Mouse (Mus musculus) limb, embryonic 12.5 days (tissue): ENCODE measurements around the gene Grk6. TPM values are rescaled to one million over a fixed set of nuclear protein-coding genes. Genes with fewer than 3 reads are reported as not detected.
A peak's percentile ranks its signal among the peaks of the same experiment; 100 is the strongest.

ENCODE experiments used
- ATAC-seq: fragments of 200-750 bp; cut with Nextera tagmentation; 2 replicates; pipeline ENCODE4 v1.8.0; 2017; ENCODE audit warnings: low read depth, moderate TSS enrichment; ENCODE audit not compliant: insufficient number of reproducible peaks, insufficient read depth, low FRiP score, low TSS enrichment
- H3K27ac ChIP-seq: fragments of 300-500 bp; sonication (generic); 2 replicates; pipeline ENCODE4 v1.5.1; 2016; ENCODE audit warnings: mild to moderate bottlenecking, moderate library complexity
- H3K27me3 ChIP-seq: fragments of 300-500 bp; sonication (generic); 2 replicates; pipeline ENCODE4 v1.6.1; 2016; ENCODE audit warnings: mild to moderate bottlenecking, moderate library complexity
- H3K36me3 ChIP-seq: fragments of 300-500 bp; sonication (generic); 2 replicates; pipeline ENCODE4 v1.6.1; 2016; ENCODE audit warnings: mild to moderate bottlenecking, moderate library complexity
- H3K4me1 ChIP-seq: fragments of 300-500 bp; sonication (generic); replicated peaks from 2 replicates; pipeline ENCODE4 v1.6.1; 2016
- H3K4me2 ChIP-seq: fragments of 300-500 bp; sonication (generic); 2 replicates; pipeline ENCODE4 v1.6.1; 2016; ENCODE audit warnings: mild to moderate bottlenecking, moderate library complexity
- H3K4me3 ChIP-seq: fragments of 300-500 bp; sonication (generic); replicated peaks from 2 replicates; pipeline ENCODE4 v1.5.1; 2016; ENCODE audit warnings: mild to moderate bottlenecking
- H3K9ac ChIP-seq: fragments of 300-500 bp; sonication (generic); replicated peaks from 2 replicates; pipeline ENCODE4 v1.6.1; 2016; ENCODE audit warnings: mild to moderate bottlenecking, moderate library complexity
- H3K9me3 ChIP-seq: fragments of 300-500 bp; sonication (generic); 2 replicates; pipeline ENCODE4 v1.6.1; 2016; ENCODE audit warnings: mild to moderate bottlenecking, moderate library complexity
- WGBS: fragments of 180-500 bp; shearing (Covaris S2); methylation state at CpG from one replicate; pipeline ENCODE4 v1.1.7; 2016; 5-methylcytosine and 5-hydroxymethylcytosine counted together
- polyA plus RNA-seq: library from polyadenylated mRNA; unstranded; fragments of >200 nt; fragmentation: Nextera tagmentation; extraction: Ambion mirVana; gene quantifications from 2 replicates; pipeline ENCODE4 v1.2.1, GENCODE M21; 2016

The Grk6 gene
- polyA plus RNA-seq, 1 experiment from 2014 or later = 66.6 TPM

- no peak overlapping the region for H3K27ac ChIP-seq
- no peak for ATAC-seq
- no peak overlapping the region for H3K9ac ChIP-seq
- H3K9me3 ChIP-seq = no peaks in the 10 kb centered on the region
- no peak overlapping the region for H3K4me3 ChIP-seq
- WGBS = 72% methylated on average over 7 of the region's 7 CpGs
- peaks cover 42% of the 10 kb centered on the region for H3K27me3 ChIP-seq
- no peak overlapping the region for H3K4me2 ChIP-seq
- H3K4me1 ChIP-seq = peaks cover 8% of the 10 kb centered on the region
- no peaks in the 10 kb centered on the region for H3K36me3 ChIP-seq
Observed at GRCm38 (mm10) chr13:55411826-55412225, 33.0 kb upstream of the Grk6 start.

- H3K27me3 ChIP-seq = peaks cover 50% of the 10 kb centered on the region
- no peak overlapping the region for H3K9ac ChIP-seq
- H3K27ac ChIP-seq = no peak overlapping the region
- no peaks in the 10 kb centered on the region for H3K36me3 ChIP-seq
- 79% methylated on average over 13 of the region's 13 CpGs for WGBS
- ATAC-seq = no peak
- H3K4me3 ChIP-seq = no peak overlapping the region
- no peak overlapping the region for H3K4me2 ChIP-seq
- no peaks in the 10 kb centered on the region for H3K9me3 ChIP-seq
- peaks cover 8% of the 10 kb centered on the region for H3K4me1 ChIP-seq
Observed at GRCm38 (mm10) chr13:55412643-55413307, 32.1 kb upstream of the Grk6 start.

- 83% methylated on average over 12 of the region's 12 CpGs for WGBS
- no peak for ATAC-seq
- H3K4me3 ChIP-seq = no peak overlapping the region
Observed at GRCm38 (mm10) chr13:55413333-55413732, 31.5 kb upstream of the Grk6 start.

GRCm38 (mm10) chr13:55414743-55415380 lies 30.0 kb upstream of the Grk6 start, which contains the start of gene Pfn3:
Gene Pfn3, minus strand, starts transcription at chr13:55415232.
- H3K4me3 ChIP-seq = peak within 1 kb of the TSS; percentile 41
- no peaks in the 10 kb centered on the region for H3K9me3 ChIP-seq
- H3K27ac ChIP-seq = no peak within 1 kb of the TSS
- H3K4me2 ChIP-seq = peak within 1 kb of the TSS; percentile 75
- peaks cover 64% of the 10 kb centered on the region for H3K27me3 ChIP-seq
- 5% methylated on average over 41 of the region's 41 CpGs for WGBS
- H3K4me1 ChIP-seq = peaks cover 8% of the 10 kb centered on the region
- ATAC-seq = peak; percentile 78
- H3K9ac ChIP-seq = peak within 1 kb of the TSS; percentile 66
- no peaks in the 10 kb centered on the region for H3K36me3 ChIP-seq

More at GRCm38 (mm10) chr13:55413333-55413732, 31.5 kb upstream of the Grk6 start:
- no peak overlapping the region for H3K4me2 ChIP-seq
- peaks cover 53% of the 10 kb centered on the region for H3K27me3 ChIP-seq
- H3K27ac ChIP-seq = no peak overlapping the region
- H3K4me1 ChIP-seq = peaks cover 8% of the 10 kb centered on the region
- no peaks in the 10 kb centered on the region for H3K9me3 ChIP-seq
- H3K9ac ChIP-seq = no peak overlapping the region
- no peaks in the 10 kb centered on the region for H3K36me3 ChIP-seq

- WGBS = 15% methylated on average over 12 of the region's 12 CpGs
- Histone ChIP-seq H3K4me1 (peaks cover 18% of the 10 kb centered on the region), H3K27me3 (peaks cover 83% of the 10 kb centered on the region), H3K9ac (no peak overlapping the region), H3K27ac (no peak overlapping the region), H3K9me3 (no peaks in the 10 kb centered on the region), H3K4me2 (peak overlapping the region; percentile 21), H3K36me3 (no peaks in the 10 kb centered on the region), H3K4me3 (no peak overlapping the region)
- no peak for ATAC-seq
Observed at GRCm38 (mm10) chr13:55418004-55418403, 26.9 kb upstream of the Grk6 start.

GRCm38 (mm10) chr13:55419142-55419541 lies 25.7 kb upstream of the Grk6 start:
- Histone ChIP-seq H3K4me1 (peaks cover 18% of the 10 kb centered on the region), H3K9me3 (no peaks in the 10 kb centered on the region), H3K9ac (no peak overlapping the region), H3K27me3 (peaks cover 76% of the 10 kb centered on the region), H3K36me3 (no peaks in the 10 kb centered on the region), H3K27ac (no peak overlapping the region), H3K4me2 (no peak overlapping the region), H3K4me3 (no peak overlapping the region)
- 80% methylated on average over 5 of the region's 5 CpGs for WGBS
- no peak for ATAC-seq

- peaks cover 65% of the 10 kb centered on the region for H3K27me3 ChIP-seq
- peak overlapping the region; percentile 21; the same call in 1 of the 2 replicates for H3K4me3 ChIP-seq
Observed at GRCm38 (mm10) chr13:55420018-55420932, 24.6 kb upstream of the Grk6 start.

GRCm38 (mm10) chr13:55420933-55421800 lies 23.7 kb upstream of the Grk6 start:
- no peaks in the 10 kb centered on the region for H3K36me3 ChIP-seq
- H3K4me2 ChIP-seq = peak overlapping the region; percentile 51
- ATAC-seq = no peak; the same call in 1 of the 2 replicates
- H3K27ac ChIP-seq = no peak overlapping the region
- H3K4me3 ChIP-seq = peak overlapping the region; percentile 21
- H3K9me3 ChIP-seq = no peaks in the 10 kb centered on the region
- peak overlapping the region; percentile 32; the same call in 1 of the 2 replicates for H3K9ac ChIP-seq
- 11% methylated on average over 35 of the region's 35 CpGs for WGBS
- peaks cover 63% of the 10 kb centered on the region for H3K27me3 ChIP-seq
- H3K4me1 ChIP-seq = peaks cover 10% of the 10 kb centered on the region

More at GRCm38 (mm10) chr13:55420018-55420932, 24.6 kb upstream of the Grk6 start:
- H3K36me3 ChIP-seq = no peaks in the 10 kb centered on the region
- H3K4me2 ChIP-seq = peak overlapping the region; percentile 51; the same call in 1 of the 2 replicates
- no peaks in the 10 kb centered on the region for H3K9me3 ChIP-seq
- WGBS = 30% methylated on average over 51 of the region's 51 CpGs
- H3K9ac ChIP-seq = 0 out of 2 replicates have a peak overlapping the region, but pooled peaks have one; percentile 18
- peaks cover 10% of the 10 kb centered on the region for H3K4me1 ChIP-seq
- no peak overlapping the region for H3K27ac ChIP-seq
- no peak for ATAC-seq

- no peak within 1 kb of the TSS for H3K4me2 ChIP-seq
- H3K9me3 ChIP-seq = no peaks in the 10 kb centered on the region
- no peak within 1 kb of the TSS for H3K9ac ChIP-seq
- H3K27me3 ChIP-seq = peaks cover 22% of the 10 kb centered on the region
- H3K36me3 ChIP-seq = no peaks in the 10 kb centered on the region
- H3K4me1 ChIP-seq = peaks cover 3% of the 10 kb centered on the region
- H3K4me3 ChIP-seq = no peak within 1 kb of the TSS
- no peak for ATAC-seq
- no peak within 1 kb of the TSS for H3K27ac ChIP-seq
- WGBS = 89% methylated on average over 10 of the region's 10 CpGs
Observed at GRCm38 (mm10) chr13:55426613-55427012, 18.3 kb upstream of the Grk6 start, which contains the start of gene F12. Gene F12, minus strand, starts transcription at chr13:55426793.

GRCm38 (mm10) chr13:55429226-55429888 lies 15.5 kb upstream of the Grk6 start:
- Histone ChIP-seq H3K4me3 (no peak overlapping the region), H3K9ac (no peak overlapping the region), H3K27ac (no peak overlapping the region), H3K27me3 (peaks cover 4% of the 10 kb centered on the region), H3K9me3 (0 out of 2 replicates have a peak, but pooled peaks cover 5% of the 10 kb centered on the region), H3K4me1 (no peaks in the 10 kb centered on the region), H3K4me2 (no peak overlapping the region), H3K36me3 (no peaks in the 10 kb centered on the region)
- ATAC-seq = no peak
- WGBS = 69% methylated on average over 12 of the region's 12 CpGs
